Mouse (Mus musculus) right cerebral cortex, postnatal 25 days (tissue): Measurements from ENCODE around the gene Fezf2.

Experiments
- DNase-seq: peaks from one replicate; pipeline ENCODE4 v3.0.0; 2022

The Fezf2 gene

GRCm38 (mm10) chr14:12348089-12348488, at the start of gene Fezf2:
TSS of gene Fezf2 (minus strand) at chr14:12348189.
- DNase-seq = no peak

GRCm38 (mm10) chr14:12397561-12397960, 49.6 kb upstream of the Fezf2 start:
- no peak for DNase-seq

GRCm38 (mm10) chr14:12394318-12394717, 46.3 kb upstream of the Fezf2 start:
- DNase-seq = no peak

GRCm38 (mm10) chr14:12393271-12393861, 45.4 kb upstream of the Fezf2 start:
- DNase-seq = no peak

- DNase-seq = no peak
These were observed 43.2 kb upstream of the Fezf2 start for GRCm38 (mm10) chr14:12391167-12391566.

- DNase-seq = no peak
These were observed 40.9 kb upstream of the Fezf2 start for GRCm38 (mm10) chr14:12388806-12389436.

GRCm38 (mm10) chr14:12388192-12388795, 40.3 kb upstream of the Fezf2 start:
- no peak for DNase-seq

- DNase-seq = no peak
These were observed 39.2 kb upstream of the Fezf2 start for GRCm38 (mm10) chr14:12387176-12387575.

- DNase-seq = no peak
These were observed 29.9 kb upstream of the Fezf2 start for GRCm38 (mm10) chr14:12377883-12378282.

- DNase-seq = no peak
These were observed 29.3 kb upstream of the Fezf2 start for GRCm38 (mm10) chr14:12377289-12377688.

- DNase-seq = no peak
These were observed 27.5 kb upstream of the Fezf2 start for GRCm38 (mm10) chr14:12375451-12375850.

- no peak for DNase-seq
These were observed 2.4 kb upstream of the Fezf2 start for GRCm38 (mm10) chr14:12350271-12350916.

- DNase-seq = no peak
These were observed 1.5 kb upstream of the Fezf2 start for GRCm38 (mm10) chr14:12349334-12350090.

GRCm38 (mm10) chr14:12346865-12347600, 956 bp downstream of the Fezf2 start:
- DNase-seq = no peak

GRCm38 (mm10) chr14:12346011-12346864, 1.8 kb downstream of the Fezf2 start:
- no peak for DNase-seq

- DNase-seq = no peak
These were observed 2.6 kb downstream of the Fezf2 start for GRCm38 (mm10) chr14:12345241-12345921.

- DNase-seq = no peak
These were observed 3.2 kb downstream of the Fezf2 start for GRCm38 (mm10) chr14:12344746-12345240.

GRCm38 (mm10) chr14:12344061-12344745, 3.8 kb downstream of the Fezf2 start:
- DNase-seq = no peak

- no peak for DNase-seq
These were observed 4.5 kb downstream of the Fezf2 start for GRCm38 (mm10) chr14:12343451-12343941.
